Mouse (Mus musculus) natural killer cell, adult 2 months (primary cell): ENCODE measurements around the gene Rhoj.

Experiments used
- DNase-seq, 2 experiments: peaks; one replicate each; pipeline ENCODE4 v3.0.0; 2022; ENCODE audit warnings: low spot score in 2 of 2

Rhoj gene

DNA sequence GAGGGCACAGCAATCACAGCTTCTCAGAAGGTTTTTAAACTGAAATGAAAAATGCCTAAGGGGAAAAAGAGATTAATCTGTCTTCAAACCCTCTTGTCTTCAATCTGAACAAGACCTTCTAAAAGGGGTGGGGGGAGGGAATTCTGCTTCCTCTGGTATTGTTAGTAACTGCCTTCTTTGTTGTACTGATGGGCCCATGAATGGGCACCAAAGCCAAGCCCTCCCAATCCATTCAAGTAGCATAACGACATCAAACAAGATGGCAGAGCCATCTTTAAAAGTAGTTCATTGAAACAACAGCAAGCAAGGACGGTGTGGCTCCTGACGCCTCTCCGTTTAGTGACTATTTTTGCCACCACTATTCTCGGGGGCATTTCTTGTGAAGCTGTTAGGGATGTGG is 42.6 kb downstream of the Rhoj start:
- no peak for DNase-seq

DNA sequence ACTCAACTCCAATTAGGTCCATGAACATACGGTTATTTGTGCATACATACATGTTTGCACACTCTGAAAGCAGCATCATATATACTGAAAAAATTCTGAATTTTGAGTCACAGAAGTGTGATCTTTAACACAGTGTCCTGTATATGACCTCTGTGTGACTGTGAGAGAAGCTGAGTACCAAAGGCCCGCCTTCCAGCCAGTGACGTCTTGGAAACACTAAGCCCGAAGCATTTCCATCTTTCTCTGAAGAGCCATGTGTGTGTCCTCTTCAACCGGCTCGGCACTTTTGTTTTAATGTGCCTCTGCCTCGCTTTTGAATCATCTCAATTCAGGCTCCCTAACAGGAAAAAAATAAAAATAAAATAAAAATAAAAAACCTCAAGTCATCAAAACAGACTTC is 43.7 kb downstream of the Rhoj start:
- no peak for DNase-seq

DNA sequence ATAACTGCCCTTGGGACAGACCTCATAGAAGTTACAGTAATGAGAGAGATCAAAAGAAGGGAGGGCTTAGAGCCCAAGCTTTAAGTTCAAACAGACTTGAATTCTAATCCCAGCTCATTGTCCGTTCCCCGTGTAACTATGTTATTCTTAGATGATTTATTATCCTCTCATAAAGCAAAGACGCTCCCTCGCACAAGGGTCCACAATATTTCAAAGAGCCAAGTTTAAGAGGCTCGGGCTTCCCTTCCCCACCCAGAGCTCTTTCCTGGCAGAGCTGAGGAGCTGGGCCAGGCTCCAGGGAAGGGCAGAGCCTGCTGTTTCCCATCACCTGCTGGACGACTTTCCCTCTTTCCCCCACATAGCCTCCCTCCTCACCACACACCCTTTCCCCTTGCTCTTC is 44.3 kb downstream of the Rhoj start:
- no peak for DNase-seq

DNA sequence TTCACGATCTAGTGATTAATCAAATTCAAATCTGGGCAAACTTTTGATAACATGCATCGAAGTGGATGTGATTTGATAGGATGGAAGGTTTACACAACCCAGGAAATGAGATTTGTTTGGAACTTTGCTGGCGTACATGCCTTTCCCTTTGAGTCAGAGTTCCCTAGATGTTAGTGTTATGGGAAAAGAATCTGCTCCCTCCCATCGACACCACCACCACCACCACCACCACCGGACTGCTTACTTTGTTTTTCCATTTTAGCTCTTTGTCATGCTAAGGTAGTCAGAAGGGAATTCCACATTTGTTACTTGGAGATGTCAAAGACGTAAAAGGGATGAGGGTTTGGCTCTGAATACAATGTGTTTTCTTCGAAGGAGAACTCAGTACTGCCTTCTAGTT is 46.2 kb downstream of the Rhoj start:
- DNase-seq = no peak

DNA sequence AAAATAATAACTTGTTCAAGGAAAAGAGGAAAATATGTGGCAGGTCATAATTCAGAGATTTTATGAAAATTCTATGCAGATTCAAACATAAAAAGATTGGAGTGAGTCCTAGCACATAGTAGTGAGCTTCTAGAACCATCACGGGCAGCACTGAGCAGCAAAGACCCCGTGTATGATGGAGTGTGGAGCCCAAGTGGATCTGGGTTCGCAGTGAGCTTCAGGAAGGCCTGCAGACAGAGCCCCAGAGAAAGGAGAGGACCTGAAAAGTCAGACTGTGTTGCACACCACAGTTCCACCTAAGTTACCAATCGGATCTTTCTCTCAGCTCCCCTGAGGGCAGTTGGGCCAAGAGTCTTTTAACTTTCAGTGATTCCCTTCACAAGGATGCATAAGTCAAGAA is 49.7 kb downstream of the Rhoj start:
- no peak for DNase-seq

DNA sequence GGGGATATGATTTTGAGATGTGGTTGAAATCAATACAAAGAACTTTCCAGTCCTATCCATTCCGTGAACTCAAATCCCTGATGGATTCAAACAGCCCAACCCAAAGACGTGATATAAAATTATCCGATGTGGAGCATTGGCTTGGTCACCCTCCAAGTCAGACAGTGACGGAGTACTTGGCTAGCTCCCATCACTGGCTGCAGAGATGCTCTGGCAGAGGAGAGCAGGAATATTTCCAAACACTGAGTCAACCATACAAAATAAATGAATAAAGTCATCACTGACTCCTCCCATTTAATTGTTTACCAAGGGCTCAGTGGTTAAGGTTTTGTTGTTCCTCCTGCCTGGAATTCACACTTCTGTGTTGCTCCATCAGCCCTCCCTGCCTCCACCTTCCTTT is 50.6 kb downstream of the Rhoj start:
- no peak for DNase-seq

DNA sequence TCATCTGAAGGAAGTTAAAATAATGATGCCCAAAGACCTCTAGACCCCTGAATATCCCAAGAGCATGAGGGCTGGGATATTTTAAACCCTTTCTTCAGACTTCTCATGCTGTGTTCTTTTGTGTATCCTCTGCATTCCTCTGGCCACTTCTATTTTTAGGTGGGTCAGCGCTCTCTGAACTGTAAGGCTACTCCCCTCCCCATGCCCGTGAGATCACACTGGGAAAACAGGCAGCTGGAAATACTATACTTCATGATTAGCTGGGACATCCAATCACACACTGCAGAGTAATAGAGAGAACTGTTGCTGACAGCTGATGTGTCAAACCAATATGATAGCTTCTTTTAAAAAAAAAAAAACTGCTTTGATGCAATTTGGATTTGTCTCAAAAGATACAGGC is 51.4 kb downstream of the Rhoj start:
- DNase-seq = no peak

DNA sequence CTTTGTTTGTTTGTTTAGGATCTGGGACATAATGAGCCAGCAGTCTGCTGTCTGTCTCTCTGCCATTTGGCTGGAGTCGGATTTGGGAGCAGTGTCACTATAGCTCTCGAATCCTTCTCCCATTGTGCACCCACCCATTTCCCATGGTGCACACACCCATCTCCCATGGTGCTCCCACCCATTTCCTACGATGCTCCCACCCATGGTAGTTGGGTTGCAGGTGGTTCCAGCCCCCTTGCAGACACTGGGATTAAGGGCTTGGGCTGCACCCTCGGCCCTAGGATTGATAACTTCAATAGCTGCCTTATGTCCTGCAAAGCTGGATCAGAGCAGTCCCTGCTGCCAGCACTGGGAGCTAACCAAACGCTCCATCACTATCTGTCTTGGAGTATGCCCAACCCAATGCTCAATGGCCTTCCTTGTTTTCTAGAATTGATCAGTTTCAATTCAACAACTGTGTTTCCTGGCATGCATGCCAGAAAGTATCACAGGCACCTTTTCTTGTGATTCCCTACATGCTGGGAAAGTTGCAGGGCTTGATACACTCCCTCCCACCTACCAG is 51.9 kb downstream of the Rhoj start:
- DNase-seq = no peak

DNA sequence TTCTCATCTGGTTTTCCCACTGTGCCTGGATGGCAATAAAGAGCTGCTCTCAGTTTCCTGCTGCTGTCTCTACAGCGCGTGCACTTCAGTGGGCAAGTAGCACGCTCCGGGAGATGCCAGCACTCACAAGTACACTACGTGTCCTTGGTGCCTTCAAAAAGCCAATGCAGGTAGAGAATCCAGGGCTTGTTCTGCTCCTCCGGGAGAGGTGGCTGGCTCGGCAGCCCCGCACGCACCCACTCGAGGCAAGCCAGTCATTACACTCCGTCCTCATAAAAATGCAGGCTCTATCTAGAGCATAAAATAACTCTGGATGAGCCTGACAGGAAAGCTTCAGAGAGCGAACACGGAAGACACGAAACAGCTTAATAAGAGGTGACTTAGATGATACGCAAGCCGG is 54.3 kb downstream of the Rhoj start:
- no peak for DNase-seq

DNA sequence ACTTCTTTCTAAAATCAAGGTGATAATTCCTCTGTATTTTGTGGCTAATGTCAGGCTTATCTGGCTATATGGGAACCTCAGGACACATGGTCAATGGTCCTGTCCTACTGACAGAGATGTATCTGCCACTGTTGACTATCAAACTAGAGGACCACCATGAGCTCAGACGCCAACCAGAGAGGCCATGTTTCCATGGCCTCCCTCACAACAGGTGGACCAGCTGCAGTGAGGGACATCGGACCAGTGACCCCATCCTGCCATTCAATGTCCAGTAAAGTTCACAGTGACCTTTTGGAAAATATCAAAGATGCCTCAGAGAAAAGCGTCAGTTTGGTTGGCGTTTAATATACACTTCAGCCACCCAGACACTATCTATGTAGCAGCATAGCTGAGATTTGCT is 56.3 kb downstream of the Rhoj start:
- DNase-seq = no peak

DNA sequence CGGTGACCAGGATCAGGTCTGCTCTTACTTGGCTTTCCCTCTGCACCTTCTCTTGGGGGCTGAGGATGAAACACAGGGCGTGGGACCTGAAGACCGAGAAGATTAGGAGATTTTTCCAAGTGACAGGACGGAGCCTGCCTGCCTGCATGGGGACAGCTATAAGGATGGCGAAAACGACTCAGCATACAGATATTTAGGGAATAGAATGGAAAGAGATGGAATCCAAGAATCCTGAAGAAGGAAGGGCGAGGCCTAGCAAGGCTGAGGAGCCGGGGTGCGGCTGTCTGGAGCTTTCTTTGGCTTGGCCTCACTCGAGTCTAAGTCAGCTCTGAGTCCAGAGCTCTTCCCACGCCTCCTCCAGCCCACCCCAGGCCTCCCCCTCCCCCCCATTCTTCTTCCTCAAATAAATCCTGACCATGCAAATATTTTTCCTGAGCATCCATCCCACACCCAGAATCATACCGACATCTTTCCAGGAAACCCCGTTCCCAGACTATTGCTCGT is 57.6 kb downstream of the Rhoj start:
- DNase-seq = no peak

DNA sequence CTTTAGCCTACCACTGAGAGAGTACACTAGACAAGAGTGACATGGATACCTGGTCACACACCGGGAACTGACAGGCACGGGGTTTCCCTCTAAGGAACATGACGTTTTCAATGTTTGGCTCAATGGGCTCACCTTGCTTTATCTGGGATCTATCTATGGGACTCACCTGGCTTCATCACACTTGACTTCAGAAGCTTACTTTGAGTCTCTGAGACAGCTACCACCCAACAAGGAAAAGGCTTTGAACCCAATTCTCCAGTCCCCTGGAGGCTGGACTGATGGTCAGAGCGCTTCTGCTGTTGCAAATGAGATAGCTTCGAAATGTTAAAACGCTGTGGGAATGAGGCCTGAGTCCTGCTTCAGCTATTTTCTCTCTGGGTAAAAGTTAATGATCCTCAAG is 59.2 kb downstream of the Rhoj start:
- DNase-seq = no peak

DNA sequence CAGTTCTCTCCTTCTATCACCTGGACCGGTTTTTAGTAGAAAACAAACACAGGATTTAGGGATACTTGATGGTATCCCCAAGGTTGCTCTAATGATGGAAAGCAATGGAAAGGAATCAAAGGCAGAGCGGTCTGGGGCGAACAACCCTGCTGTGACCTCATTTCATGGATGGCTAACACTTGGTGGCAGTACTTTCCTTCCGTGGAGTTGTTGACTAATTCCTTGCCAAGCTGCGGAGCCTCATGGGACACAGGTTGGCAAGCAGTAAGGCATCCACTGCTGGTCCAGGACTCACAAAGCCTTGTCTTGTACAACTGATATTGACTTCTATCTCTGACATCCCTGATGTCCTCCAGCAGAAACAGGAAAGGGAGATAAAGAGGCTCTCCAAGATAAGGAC is 60.4 kb downstream of the Rhoj start:
- no peak for DNase-seq

DNA sequence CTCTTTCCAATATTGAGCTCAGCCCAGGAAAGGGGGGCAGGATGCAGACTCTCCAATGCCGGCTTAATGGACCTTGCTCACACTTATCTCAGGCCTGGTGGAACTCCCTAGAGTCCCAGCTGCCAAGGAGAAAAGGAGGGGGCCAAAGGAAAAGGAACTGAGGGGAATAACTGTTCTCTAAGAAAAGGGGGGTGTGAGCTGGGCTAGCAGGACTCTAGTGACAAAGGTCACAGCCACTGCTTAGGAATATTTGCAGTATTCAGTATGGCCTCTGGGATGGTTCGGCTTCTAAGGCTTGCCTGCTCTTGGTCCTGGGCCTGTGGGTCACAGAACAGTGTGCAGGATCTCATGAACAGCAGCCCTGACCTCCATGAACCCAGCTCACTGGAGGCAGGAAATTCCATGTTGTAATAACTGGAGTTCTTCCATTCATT is 61.3 kb downstream of the Rhoj start:
- DNase-seq = no peak

DNA sequence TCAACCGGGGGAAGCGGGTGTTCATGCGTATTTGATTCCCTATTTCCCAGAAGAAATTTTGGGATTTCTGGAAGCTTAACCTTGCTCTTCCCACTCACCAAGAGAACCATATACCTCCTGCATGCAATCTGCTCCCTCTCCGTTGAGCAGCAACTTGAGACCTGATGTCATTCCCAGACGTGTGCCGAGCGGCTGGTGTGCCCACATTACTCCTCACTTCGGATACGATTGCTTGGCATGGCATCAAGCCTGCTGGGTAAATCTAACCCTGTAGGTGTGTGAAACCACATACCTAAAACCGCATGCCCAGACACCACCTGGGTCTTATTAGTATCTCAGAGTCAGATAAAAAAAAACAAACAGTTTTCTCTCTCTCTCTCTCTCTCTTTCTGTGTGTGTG is 66.3 kb downstream of the Rhoj start:
- DNase-seq = no peak

DNA sequence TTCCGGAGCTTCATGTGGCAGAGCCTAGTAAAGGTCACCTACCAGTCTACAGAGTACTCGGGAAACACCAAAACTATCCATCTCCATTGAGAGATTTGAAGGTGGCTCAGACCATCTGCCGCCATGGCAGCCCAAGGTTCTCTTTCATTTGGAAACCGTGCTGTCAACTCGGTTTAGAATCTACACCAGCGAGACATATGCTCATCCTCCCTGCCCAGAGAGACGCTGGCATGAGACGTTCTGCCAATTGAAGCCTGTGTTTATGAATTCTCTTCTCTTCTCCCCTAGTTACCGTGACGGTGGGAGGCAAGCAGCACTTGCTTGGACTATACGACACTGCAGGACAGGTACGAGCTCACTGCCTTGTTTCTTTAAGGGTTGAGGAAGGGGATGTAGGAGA is 66.9 kb downstream of the Rhoj start:
- no peak for DNase-seq

DNA sequence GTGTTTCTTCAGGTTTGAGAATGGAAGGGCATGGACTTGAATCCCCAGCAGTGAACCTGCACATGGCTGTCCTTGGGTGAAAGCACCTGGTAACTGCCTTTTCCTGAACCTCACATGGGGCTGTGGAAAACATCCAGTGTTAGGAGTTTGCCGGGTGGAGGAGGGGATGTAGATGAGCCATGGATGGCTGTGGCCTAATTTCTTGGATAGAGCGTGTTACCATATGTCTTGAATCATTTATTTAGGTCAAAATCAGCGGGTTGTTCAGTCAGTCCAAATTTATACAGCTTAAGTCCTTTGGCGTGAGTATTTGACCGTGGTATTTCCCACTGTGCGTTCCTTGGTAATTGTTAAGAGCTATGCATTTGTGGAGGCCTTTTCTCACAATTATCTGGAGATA is 68.0 kb downstream of the Rhoj start:
- DNase-seq = no peak

DNA sequence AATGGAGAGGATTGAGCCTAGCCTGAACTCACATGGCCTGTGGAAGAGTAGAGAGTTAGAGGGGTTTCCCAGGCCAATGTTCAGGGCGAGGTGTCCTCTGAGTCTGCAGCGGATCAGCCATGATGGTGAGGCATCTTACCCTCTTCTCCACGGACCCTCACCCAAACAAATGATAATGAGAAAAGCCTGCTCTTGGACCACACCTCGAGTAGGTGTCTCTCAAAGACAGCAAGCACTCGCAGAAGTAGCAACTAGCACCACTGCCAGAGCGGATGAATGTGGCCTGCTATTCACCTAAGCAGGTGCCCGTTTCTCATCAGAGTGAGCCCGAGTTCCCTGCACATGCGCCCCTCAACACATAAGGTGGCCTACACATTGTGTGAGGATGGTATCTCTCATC is 78.6 kb downstream of the Rhoj start:
- DNase-seq = no peak

DNA sequence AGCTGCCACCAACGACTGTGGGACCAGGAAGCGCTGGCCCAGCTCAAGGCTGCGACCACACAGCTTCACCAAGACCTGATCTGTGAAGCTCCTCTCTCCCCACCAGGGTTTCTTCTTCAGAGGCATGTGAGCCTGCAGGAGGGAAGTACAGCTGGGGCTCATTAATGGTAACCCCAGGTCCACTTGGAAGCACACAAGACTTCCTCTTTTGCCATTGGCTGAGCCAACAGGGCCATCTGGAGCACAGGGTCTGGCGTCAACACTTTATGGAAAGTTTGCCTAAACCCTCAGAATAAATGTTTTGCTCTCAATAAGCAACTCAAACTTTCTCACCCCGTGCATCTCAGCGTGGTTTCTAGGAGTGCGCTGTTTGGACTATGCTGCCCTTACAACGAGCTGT is 79.0 kb downstream of the Rhoj start:
- DNase-seq = no peak

DNA sequence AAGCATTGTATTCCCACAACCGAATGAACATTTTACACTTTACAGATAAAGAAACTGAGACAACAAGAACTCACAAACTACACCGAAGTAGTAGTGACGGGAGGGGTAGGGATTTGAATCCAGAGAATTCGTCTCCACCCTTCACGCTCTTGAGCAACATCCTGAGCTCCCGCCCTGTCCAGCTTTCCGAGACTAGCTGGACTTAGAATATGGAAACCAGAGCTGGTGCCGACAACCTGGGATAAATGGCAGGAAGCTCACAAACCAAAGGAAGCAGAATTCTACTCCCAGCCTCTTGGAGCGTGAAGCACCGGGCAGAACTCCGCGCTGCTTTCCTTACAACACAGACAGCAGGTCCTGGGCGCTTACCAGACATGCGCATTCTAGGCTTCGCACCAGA is 79.7 kb downstream of the Rhoj start:
- DNase-seq = no peak

DNA sequence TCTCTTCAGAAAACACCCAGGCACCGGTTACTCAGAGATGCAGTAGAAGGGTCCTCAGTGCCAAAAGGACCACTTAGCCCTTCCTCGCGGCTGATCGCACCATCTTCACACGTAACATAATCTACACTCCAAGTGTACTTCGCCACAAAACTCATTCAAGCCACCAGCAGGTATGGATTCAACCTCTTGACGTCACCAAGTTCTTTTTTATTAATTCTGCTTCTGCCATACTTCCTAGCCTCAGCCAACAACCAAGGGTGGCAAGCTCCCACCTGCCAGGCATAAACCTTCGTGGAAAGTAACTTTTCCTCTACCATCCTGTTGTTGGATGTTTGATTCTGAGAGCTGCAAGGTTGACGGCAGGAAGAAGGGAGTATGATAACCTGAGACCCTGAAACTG is 80.4 kb downstream of the Rhoj start:
- DNase-seq = no peak

DNA sequence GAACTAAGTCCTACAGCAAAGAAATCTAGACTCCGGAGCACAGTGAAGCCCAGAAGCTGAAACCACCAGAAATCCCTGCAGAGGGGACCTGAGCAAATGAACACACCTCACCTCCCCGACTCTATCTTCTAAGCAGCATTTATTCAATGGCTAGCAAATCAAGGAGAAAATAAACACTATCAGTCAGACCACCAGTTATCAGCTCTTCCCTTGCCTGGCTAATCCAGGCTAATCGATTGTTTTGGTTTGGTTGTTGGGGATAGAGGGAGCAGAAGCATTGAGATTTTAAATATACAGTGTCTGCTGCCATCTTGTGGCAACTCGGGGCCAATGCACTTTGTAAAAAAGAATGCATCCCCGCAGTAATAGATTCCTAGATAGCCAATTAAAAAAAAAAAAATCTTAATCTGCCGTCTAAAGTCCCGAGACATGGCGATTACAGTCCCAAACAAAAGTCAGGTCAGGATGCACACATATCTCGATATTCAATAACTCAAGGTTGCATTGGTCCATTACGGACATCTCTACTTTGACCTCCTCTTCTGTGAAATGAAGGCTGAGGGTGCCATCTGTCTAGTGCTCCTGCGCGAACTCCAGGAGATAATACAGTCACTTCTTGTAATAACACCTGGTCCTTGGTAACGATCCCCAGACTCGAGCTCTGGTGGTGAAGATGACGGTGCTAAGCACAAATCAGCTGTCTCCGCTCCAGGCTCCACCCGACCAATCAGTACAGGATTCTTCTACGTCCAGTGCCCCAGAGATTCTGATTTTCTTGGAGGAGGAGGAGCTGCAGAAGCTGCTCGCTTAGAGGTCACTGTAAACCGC is 81.4 kb downstream of the Rhoj start:
- DNase-seq = no peak

DNA sequence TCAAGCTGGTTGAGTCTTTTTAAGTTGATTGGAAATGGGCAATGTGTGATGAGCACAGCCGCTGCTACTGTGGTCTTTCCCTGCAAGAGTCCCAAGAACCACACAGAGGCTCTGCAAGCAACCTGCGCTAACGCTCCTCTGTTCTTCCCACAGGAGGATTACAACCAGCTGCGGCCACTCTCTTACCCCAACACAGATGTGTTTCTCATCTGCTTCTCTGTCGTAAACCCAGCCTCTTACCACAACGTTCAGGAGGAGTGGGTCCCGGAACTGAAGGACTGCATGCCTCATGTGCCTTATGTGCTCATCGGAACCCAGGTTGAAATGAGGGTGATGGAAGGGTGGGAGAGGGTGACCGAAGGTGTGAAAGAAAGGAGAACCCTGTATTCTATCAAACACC is 83.4 kb downstream of the Rhoj start:
- DNase-seq = no peak
